Mouse (Mus musculus): ENCODE data around the gene Lbx1.

The Lbx1 gene

DNA sequence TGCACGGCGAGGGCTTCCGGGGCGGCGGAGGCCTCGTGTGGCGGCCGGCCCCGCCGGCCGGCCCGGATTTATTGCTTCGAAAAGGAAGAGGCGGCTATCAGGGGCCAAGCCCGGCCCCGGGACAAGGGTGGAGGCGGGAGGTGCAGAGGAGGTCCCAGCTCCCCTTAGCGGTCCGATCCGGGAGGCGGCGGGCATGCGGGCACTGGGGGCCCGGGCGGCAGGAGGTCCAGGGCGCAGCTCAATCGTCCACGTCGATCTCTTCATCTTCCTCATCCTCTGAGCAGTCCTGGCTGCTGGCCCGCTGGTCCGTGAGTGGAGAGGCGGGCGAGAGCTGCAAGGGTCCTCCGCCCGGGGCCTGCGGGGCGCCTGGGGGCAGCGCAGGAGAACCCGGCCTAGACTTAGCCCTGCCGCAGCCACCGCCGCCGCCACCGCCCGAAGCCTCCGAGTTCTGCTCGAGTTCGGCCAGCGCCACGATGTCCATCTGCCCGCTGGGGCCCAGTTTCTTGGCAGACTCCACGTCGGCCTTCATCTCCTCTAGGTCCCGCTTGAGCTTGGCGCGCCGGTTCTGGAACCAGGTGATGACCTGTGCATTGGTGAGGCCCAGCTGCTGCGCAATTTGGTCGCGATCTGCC lies 2.0 kb downstream of the Lbx1 start:
- peak; percentile 47 for DNase-seq (ENCODE audit: low spot score)

DNA sequence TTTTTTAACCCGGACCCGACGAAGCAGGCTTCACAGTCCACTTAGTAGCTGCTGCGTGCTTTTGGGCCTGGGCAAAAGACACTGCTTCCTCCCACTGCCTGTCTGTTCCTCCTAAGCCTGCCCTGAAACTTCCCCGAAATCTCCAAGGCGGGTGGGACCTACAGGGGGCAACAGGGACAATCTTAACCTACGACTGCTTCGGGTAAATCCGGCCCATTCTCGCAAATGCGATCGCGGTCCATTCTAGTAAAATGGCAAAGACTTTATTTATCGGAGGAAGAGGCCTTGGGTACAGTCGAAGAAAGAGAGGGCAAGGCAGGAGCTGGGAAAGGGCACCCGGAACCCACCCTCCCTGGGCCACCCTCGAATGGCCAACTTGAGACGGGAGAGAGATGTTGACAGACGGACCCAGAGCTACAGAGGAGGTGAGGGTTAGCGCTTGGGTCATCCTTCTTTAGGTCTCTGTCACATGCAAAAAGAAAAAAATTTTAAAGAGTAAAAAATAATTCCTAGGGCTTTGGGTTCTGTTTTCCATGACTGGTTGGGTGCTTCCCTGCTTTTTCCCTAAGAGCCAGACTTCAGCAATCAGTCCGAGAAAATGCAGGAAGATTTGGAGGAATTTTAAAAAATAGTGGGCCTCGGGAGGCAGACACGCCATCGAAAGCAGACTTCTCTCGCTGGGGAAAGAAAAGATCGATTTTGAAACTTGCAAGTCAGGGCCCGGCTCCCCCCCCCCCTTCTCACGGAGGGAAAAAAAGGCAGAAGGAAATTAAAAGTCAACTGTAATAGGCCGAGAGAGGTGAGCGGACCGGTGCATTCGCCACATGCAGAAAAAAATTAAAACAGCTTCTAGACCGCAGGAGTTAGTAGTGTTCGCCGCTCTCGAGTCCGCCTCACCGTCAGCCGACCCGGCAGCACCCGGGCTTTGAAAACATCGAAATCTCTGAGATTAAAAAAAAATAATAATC lies 2.9 kb downstream of the Lbx1 start:
- no peak for DNase-seq (ENCODE audit: low spot score)

DNA sequence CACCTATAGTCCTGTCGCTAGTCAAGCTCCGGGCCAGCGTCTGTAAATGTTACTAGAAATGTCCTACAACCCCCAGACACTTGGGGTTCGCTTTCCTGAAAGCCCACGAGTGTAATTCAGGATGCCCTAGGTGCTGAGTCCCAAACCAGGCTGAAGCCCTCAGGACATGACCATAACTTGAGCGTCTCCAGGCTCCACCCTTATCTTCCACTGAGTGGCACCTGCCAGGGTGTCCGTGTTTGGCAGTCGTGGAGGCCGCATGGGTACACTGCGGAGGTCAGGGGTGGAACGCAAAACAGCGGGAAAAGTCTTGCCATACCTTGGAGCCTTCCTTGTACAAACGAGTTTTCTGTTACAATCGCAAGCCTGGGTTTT lies 3.6 kb downstream of the Lbx1 start:
- no peak for DNase-seq (ENCODE audit: low spot score)

DNA sequence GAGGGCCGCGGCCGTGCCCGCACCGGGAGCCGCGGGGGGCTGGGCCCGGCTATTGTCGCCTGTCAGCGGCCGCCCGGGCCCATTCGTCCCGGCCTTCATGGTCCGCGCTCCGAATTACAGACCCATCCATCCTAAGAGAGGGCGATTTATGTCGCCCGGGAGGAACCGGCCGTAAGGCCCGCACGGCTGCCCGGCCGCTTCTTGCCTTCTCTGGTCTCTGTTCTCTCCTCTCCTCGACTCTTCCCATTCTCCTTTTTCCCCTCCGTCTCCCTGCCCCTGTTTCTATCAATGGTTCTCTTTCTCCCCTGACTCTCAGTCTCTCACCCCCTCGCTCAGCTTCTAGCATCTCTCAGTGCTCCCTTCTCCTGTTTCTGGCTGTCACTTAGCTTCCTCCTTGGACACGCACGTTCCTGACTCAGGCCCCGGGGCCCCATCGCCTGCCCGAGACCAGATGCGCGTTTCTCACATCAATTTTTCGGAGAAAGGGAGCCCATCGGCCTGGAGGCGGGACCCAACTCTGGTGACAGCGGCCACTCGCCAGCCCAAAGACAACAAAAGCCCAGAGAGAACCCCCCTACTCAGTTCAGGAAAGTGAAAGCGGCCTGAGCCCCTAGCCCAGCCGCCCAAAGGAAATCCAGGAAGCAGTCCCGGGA lies 4.1 kb downstream of the Lbx1 start:
- DNase-seq (ENCODE audit: low spot score) = no peak

DNA sequence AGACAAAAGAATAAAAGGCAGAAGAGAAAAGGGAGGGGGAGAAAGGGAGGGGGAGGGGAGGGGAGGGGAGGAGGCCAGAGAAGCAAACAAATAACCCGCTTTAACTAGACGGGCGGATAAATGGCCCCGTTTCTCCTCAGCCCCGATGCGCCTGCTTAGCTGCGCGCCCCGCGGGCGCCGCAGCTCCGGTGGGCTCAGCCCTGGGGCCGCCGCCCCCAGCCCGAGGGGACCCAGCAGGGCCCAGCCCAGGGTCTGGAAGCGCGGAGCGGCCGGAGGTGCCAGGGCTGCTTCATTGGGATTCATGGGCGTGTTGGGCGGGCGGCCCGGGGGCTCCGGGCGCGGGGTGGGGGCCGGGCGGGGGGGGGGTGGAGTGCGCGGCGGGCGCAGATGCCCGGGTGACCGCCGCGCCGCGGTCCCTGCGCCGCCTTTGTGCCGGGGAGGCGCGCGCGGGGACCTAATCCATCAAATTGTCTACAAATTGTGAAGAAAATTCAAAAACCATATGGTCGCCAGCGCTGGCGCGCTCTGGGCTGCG lies 4.7 kb downstream of the Lbx1 start:
- no peak for DNase-seq (ENCODE audit: low spot score)

DNA sequence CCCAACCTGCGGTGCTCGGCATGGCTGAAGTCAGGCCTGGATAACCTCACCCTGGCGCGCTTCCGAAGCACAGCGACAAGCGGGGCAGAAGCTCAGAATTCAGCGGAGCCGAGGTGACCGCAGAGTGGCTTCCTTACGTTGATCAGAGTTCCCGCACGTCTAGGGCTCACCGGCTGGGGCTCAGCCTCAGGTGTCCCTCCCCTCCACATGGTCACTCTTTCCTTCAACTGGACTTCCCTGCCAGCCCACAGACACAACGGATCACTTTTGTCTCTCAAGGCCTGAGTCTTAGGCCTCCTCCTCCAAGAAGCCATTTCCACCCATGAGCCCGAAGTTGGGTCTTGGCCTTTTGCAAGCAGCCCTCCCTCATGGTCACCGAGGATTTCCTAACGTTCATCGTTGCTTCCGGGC lies 5.4 kb downstream of the Lbx1 start:
- no peak for DNase-seq (ENCODE audit: low spot score)

DNA sequence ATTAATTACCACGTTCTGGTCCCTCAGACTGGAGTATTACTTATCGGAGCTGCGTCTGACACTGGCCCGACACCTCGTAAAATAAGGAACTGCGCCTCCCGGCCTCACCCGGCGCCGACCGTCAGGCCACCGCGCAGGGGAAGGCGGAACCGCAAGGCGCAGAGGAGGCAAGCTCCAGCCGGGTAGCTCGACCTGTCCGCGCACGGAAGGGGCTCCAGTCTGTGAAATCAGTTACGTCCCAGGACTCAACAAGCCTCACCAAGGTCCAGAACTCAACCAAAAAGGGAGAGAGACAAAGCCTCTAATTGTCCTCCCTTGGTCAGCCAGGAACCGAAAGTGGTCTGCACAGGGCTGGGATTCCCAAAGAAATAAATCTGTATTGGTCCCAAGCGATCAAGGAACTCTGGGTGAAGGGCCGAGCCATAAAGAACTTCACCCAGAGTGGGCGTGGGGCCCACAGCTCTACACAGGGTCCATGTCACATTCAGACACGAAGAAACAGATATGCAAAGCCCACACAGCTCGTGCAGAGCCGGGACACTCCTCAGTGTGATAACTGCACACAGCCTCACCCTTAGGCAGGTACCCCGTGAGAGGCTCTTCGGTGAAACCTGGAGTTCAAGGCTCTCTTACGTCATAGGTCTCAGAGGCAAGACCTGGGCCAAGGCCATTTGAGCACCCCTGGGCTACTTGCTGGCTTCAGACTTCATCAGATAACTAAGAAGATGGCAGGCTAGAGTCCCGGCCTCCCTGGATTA lies 6.1 kb downstream of the Lbx1 start:
- no peak for DNase-seq (ENCODE audit: low spot score)

DNA sequence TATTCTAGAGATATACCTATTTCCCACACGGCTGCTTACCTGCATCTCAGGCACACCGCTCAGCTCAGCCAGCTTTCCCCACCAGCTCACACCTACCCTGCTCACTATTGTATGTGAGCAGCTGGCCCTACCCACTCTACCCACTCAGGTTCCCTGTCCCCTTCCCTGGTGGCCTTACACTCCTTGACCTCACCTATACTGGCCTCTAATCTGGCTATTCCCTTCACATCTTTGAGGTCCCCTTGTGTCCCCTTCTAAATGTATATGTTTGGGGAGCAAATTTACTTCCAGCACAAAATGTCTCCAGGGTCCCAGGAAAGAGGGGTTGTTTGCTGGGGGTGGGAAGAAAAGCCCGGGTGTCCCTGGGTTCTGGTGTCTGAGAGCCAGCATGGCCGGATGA lies 6.8 kb downstream of the Lbx1 start:
- DNase-seq (ENCODE audit: low spot score) = no peak

DNA sequence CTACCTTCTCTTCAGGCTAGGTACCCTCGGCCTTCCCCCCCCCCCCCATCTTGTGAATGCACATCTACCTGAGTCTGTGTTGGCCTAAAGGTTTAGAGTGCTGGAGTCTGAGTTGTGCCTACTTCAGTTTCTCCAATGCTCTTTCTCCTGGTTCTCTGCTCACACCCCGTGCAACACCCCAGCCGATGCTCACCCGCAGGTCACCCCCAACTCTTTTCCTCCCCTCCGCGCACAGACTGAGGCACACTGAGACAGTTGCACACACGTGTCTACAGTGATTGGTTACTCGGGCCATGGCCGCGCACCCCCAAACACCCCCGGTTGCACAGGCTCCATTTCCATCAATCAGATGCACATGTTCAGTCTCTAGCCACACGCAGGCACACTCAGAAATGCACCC lies 7.5 kb downstream of the Lbx1 start:
- DNase-seq (ENCODE audit: low spot score) = no peak

DNA sequence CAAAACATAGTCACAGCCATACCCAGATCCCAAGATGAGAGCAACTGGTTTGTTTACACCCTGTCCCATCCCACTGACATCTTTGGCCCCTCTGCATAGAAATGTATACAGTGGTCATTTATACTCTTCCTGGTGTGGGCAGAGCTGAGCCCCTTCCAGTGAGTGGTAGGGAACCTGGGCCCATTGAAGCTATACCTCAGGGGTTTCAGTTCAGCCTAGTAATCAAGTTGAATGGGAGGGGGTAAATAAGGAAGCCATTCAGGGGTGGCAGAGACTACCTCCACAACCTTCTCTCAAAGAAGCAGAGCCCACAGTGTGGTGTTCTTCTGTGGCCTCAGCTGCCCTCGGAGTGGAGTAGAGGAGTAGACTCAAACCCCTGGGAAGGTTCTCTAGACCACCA lies 7.9 kb downstream of the Lbx1 start:
- no peak for DNase-seq (ENCODE audit: low spot score)

DNA sequence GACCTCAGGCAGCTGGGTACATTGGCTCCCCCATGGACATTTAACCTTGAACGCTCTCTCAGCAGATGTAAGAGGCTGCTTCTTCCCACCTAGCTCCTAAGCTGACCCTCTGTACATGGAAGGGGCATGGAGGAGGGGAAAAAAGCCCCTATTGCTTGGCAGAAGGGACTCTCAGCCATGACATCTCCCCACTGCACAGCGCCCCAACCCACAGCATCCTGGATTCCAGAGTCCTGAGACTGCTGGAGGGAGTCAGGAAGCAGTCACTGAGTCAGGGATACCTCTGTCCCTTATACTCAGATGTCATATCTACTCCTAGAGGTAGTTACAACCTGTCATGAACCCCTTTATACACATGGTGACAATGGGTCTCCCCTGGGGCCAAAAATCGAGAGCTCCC lies 8.6 kb downstream of the Lbx1 start:
- DNase-seq (ENCODE audit: low spot score) = no peak

DNA sequence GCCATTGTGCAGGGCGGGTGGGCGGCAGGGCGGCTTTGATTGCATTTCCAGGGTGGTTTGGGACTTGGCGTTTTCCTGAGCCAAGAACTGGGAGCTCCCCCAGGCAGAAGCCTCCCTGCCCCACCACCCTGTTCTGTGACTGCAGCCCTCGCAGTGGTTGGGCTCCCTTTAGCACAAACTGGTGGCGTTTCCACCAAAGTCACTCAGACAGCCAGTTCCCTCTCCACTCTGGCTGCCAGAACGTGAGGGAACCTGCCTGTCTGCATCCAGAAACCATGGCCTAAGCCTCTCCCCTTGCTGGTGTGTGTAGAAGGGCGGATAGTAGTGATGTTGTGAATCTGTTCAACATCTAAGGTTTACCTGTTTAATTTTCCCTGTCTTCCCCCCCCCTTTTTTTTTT lies 9.4 kb downstream of the Lbx1 start:
- DNase-seq (ENCODE audit: low spot score) = no peak

DNA sequence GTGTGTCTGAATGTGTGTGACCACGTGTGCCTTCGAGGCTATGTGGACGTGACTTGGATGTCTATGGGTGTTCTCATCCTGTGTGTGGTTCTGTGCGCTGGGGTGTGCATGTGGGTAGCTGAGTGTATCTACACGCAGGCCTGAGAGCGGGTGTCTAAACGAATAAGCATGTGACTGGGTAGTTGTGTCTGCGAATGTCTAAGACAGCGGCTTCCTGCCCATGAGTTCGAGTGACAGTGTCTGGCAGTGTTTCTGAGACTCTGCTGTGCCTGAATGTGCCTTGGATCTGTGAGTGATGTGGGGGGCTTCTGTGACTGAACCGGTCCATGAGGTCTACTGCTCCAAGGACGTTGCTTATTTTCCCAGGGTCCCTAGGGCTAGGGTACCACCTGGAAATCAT lies 10.5 kb downstream of the Lbx1 start:
- no peak for DNase-seq (ENCODE audit: low spot score)

DNA sequence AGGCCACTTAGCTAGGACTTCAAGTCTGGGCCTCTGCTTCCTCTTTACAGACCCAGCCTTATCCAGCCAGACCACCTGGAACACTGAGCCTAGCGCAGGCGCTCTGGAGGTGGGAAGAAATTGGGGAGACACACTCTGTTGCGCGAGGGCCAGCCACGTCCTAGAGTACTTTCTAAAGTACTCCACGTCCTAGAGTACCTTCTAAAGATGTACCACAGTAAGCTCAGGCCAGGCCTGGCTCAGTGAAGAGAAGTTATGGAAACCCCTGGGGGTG lies 11.4 kb downstream of the Lbx1 start:
- DNase-seq (ENCODE audit: low spot score) = no peak

DNA sequence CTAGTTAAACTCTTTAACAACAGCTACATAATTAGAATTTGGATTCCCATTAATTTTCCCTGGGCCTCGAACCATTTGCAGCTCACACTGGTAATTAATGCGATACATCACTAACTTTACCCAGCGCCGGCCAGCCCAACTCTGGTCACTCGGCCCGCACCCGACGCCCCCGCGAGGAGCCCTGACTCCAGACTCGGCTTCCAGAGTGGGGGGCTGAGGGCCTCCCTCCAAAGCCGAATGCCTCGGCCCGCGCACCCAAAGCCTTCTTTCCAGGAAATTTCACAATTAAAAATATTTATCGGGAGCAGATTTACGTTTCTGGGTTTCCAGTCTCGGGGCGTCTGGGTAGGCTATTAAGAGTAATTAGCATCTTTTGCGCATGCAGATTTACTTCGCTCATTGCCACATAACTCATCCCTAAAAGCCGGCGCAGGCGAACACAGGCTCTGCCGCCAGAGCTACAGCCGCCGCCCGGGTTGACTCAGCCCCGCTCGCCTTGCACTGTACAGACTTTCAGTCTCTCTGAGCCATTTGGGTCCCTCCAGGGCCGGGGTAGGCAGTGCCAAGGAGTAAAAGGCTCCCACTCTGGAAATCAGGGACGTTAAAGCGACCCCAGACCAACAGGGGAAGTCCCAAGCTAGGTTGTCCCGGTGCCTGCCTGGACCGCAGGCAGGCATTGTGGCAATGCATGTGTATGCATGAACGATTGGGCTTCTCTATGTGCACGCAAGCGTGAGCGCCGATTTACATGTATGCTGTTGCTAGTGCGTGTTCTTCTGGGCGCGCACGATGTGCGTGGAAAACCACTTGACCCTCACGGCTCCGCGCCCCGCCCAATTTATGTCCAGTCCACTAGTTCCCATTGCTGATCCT lies 12.0 kb downstream of the Lbx1 start:
- DNase-seq (ENCODE audit: low spot score) = no peak

DNA sequence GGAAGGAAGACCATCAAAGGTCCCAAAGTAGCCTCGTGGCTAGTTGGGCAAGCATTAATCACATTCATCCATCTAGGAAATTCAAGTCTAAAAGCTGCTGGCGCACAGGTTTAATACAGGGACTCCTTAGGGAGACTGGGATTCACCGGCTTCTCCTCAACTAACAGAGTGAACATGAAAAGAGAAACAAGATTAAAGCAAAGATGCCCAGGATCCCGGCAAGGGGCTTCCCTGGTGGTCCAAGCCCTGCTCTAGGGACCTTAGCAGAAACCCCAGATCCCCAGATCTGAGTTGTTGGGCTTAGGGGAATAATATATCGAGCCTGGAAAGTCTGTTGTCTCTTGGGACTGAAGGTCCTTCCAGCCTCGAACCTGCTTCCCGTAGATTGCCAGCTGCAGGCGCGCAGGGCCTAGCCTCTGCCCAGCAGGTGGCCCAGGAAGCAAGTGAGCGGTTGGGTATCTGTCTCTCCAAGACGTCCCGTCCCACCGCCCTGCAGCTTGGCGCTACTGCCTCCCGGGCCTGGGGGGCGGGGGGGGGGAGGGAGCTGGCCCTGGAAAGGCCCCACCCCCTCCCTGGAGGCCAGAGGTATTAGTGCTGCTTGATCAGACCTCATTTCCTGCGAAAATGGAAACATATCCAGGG lies 13.3 kb downstream of the Lbx1 start:
- DNase-seq (ENCODE audit: low spot score) = no peak

DNA sequence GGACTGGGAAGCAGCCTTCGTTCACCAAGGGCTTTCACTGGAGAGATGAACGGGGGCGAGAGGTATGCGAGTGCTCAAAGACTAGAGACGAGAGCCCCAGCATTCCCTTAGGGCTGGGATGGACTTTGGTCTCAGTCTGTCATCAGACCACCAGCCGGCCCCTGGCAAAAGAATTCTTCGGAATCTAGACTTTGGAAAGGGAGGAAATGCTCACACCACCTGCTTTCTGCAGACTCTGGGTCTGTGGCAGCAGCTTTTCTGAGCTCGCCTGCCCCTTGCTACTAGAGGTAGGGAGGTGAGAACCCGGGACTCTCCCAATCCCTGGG lies 14.2 kb downstream of the Lbx1 start:
- no peak for DNase-seq (ENCODE audit: low spot score)

DNA sequence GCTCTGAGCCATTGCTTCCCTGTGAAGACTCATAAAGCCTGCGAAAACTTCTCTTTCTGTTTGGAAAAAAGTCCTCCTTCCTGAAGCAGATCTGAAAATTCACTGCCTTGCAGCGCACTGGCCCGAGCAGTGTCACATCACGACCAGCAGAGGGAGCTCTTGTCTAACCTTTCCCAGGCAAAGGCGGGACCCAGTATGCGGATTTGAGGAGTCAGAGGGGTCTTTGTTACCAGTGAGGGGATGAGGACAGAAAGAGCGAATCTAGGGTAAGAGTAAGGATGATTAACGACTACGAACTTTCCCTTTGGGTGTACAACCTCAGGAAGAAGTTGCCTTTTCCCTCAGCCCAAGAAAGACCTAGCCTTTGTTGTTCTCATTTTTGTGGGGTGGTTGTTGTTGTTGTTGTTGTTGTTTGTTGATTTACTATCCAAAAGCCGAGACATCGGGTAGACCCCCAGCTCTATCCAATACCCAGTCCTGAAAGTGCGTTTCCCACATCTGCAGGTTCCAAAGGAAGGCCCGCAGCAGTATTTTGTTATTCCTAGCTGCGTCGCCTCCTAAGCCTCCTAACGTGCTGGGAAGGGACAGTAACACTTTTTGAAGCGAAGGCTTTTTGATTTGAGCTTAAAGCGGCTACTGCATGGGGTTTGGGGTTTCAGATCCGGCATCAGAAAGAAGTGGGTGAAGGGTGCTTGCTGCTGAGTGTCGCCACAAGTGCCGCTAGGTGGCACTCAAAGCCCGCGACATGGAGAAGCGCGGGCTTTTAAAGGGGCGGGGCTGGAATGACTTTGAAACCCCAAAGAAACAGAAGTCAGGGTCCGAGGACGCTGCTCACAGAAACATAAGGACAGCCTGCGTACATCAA lies 14.8 kb downstream of the Lbx1 start:
- DNase-seq (ENCODE audit: low spot score) = peak; percentile 86

DNA sequence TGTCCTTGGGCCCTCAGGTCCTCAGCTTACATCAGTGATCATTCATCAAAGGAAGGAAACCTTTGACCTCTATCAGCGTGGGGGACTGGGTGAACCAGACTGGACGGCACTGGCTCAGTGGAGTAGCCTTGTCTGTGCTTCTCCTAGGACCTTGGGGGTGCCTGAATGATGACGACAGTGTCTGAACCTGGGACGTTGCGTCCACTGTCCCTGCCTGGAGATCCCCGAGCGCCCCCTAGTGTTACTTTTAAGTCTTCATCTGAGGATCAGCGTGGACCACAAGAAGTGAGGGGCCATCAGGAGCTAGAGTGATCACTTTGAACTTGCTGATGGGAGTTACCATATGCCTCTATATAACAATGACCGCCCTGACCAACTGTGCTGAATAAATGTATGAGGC lies 19.4 kb downstream of the Lbx1 start:
- no peak for DNase-seq (ENCODE audit: low spot score)

DNA sequence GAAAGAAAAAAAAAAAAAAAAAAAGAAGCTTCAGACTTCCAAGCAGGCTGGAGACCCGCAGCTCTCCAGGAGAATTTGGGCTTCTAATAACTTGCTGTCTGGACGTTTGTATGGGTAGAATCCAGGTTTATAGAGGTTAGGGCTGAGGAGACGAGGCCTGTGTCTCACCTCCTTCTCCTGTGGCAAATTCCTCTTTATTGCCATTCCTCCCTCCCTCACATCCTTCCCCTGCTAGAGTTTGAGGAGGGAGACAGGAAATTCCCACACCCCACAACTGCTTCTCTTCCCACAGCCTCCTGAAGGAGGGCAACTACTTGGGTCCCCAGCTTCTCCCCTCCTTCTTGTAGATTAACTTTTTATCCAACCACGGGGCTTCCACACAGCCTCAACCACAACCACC lies 20.2 kb downstream of the Lbx1 start:
- no peak for DNase-seq (ENCODE audit: low spot score)

All from testis, postnatal 10 days (tissue).